In the genomic region with DNA sequence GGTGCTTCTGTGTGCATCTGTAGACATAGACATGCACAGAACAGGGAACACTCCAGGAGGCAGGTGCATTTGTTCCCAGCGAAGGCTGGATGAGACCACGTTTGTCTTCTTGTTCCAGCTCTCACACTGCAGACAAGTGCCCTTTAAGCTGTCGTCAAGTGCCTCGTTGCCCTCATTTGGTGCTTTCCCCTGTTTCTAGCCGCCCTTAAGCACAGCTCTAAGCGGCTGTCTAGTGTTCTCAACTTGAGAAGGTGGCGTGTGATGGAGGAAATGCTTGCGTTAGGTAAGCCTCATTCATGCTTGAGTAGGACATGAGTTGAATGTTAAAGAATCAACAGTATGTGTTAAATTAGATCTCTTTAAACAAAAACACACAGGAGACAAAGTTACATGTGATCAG, we compare ENCODE assay signal across 21 mouse cellular contexts. TPM values are rescaled to one million over a fixed set of nuclear protein-coding genes. Genes with fewer than 3 reads are reported as not detected.
A peak's percentile ranks its signal among the peaks of the same experiment; 100 is the strongest.
DNase-seq lines count a peak whose midpoint lies in the region; ATAC-seq and TF ChIP-seq lines count a peak whose summit lies in the region.
"Had no signal": no experiment of that assay in that cellular context is flagged by ENCODE, and none has a peak within 500 bp of the region (broad histone marks: within the 10 kb centered on the region; RNA-seq: fewer than 3 reads in every experiment).

No protein-coding gene starts in this region.

- TF ChIP-seq CTCF in brain, embryonic 14.5 days (IDR thresholded peaks at IDR 0.05; ENCODE audit: borderline replicate concordance, extremely low read depth, insufficient read depth, insufficient read length): no peak
- TF ChIP-seq CTCF in midbrain, postnatal 0 days (IDR thresholded peaks at IDR 0.05): no peak

- H3K27me3 ChIP-seq in lung, embryonic 16.5 days (ENCODE audit: control insufficient read depth, insufficient read depth, low read depth, low read length): peaks cover 23% of the 10 kb centered on the region
- no peaks in the 10 kb centered on the region for H3K27me3 ChIP-seq in midbrain, postnatal 0 days (ENCODE audit: insufficient read depth, low read length)
- H3K27me3 ChIP-seq: forebrain, embryonic 13.5 days; hindbrain, embryonic 15.5 days had no signal

- H3K4me1 ChIP-seq in lung, embryonic 16.5 days (replicated peaks; ENCODE audit: control insufficient read depth, insufficient read depth, low read length): no peaks in the 10 kb centered on the region
- no peaks in the 10 kb centered on the region for H3K4me1 ChIP-seq in midbrain, postnatal 0 days (ENCODE audit: insufficient read depth, low read length)
- H3K4me1 ChIP-seq: hindbrain, embryonic 10.5 days had no signal

- no peak overlapping the region for H3K27ac ChIP-seq in lung, embryonic 16.5 days (ENCODE audit: low read length)
- H3K27ac ChIP-seq in midbrain, postnatal 0 days (ENCODE audit: low read depth, low read length): no peak overlapping the region
- H3K27ac ChIP-seq: embryonic facial prominence, embryonic 10.5 days; forebrain, embryonic 13.5 days; gastrocnemius, adult 2 months; hindbrain, embryonic 10.5 days; hindbrain, embryonic 15.5 days had no signal

- no peak for TF ChIP-seq POLR2A in brain, embryonic 14.5 days (IDR thresholded peaks at IDR 0.05; ENCODE audit: borderline replicate concordance, extremely low read depth, insufficient read depth, insufficient read length, poor library complexity, severe bottlenecking)

- WGBS in lung, embryonic 16.5 days: 48% methylated on average over 8 of the region's 8 CpGs
- WGBS in midbrain, postnatal 0 days: 69% methylated on average over 8 of the region's 8 CpGs

- no peak overlapping the region for H3K4me2 ChIP-seq in lung, embryonic 16.5 days (ENCODE audit: low read depth, low read length)
- no peak overlapping the region for H3K4me2 ChIP-seq in midbrain, postnatal 0 days (ENCODE audit: low read depth, low read length, poor library complexity, severe bottlenecking)
- H3K4me2 ChIP-seq: forebrain, embryonic 13.5 days; heart, embryonic 12.5 days; hindbrain, embryonic 15.5 days had no signal

- no peak overlapping the region for H3K9ac ChIP-seq in lung, embryonic 16.5 days (ENCODE audit: low read length)
- no peak overlapping the region for H3K9ac ChIP-seq in midbrain, postnatal 0 days (replicated peaks; ENCODE audit: low read length, poor library complexity, severe bottlenecking)
- H3K9ac ChIP-seq: forebrain, embryonic 13.5 days; forebrain, postnatal 0 days; heart, embryonic 12.5 days; hindbrain, embryonic 15.5 days had no signal

- H3K9me3 ChIP-seq in lung, embryonic 16.5 days (ENCODE audit: control insufficient read depth, low read length): no peaks in the 10 kb centered on the region
- no peaks in the 10 kb centered on the region for H3K9me3 ChIP-seq in midbrain, postnatal 0 days (ENCODE audit: low read length)
- H3K9me3 ChIP-seq: embryonic facial prominence, embryonic 10.5 days; forebrain, embryonic 13.5 days; heart, embryonic 12.5 days; hindbrain, embryonic 10.5 days; hindbrain, embryonic 15.5 days had no signal

- ATAC-seq in lung, embryonic 16.5 days (ENCODE audit: low read depth): peak; percentile 78
- no peak for ATAC-seq in midbrain, postnatal 0 days (ENCODE audit: low FRiP score)
- ATAC-seq: forebrain, embryonic 13.5 days; forebrain, postnatal 0 days; intestine, embryonic 16.5 days had no signal

- no peaks in the 10 kb centered on the region for H3K36me3 ChIP-seq in lung, embryonic 16.5 days (ENCODE audit: control insufficient read depth, insufficient read depth, low read length)
- no peaks in the 10 kb centered on the region for H3K36me3 ChIP-seq in midbrain, postnatal 0 days (ENCODE audit: insufficient read depth, low read length)
- H3K36me3 ChIP-seq: embryonic facial prominence, embryonic 10.5 days; heart, embryonic 12.5 days; hindbrain, embryonic 10.5 days; hindbrain, embryonic 15.5 days had no signal

- no peak overlapping the region for H3K4me3 ChIP-seq in lung, embryonic 16.5 days (ENCODE audit: low read length)
- no peak overlapping the region for H3K4me3 ChIP-seq in midbrain, postnatal 0 days (ENCODE audit: low read depth, low read length)
- H3K4me3 ChIP-seq: embryonic facial prominence, embryonic 10.5 days; forebrain, embryonic 13.5 days; gastrocnemius, adult 2 months; heart, embryonic 12.5 days; hindbrain, embryonic 10.5 days; hindbrain, embryonic 15.5 days had no signal

- DNase-seq in brain, embryonic 14.5 days (ENCODE audit: low read depth): peak; percentile 42
- peak; percentile 65 to 76 for DNase-seq in lung, adult 18-20 months
- peak; percentile 67 for DNase-seq in lung, postnatal 25 days (ENCODE audit: low spot score)
- no peak for DNase-seq in cerebellum, postnatal 14 days
- no peak for DNase-seq in frontal cortex, postnatal 25 days (ENCODE audit: low spot score in 2 of 2)
- no peak for DNase-seq in midbrain, postnatal 0 days (ENCODE audit: low spot score)
- DNase-seq: adrenal gland, postnatal 10 days; cerebellum, adult 11-12 months; cerebellum, adult 9-10 months; forebrain, postnatal 0 days; gastrocnemius, adult 2 months; gastrocnemius, postnatal 36 days; heart, adult 18-20 months; heart, postnatal 14 days had no signal

RNA-seq across cellular contexts. Expression of a gene that starts 29.9 kb away (rescaled TPM):
- 6.0 and 7.7 TPM in 2 replicates for polyA plus RNA-seq in brain, embryonic 14.5 days (2012; rRNA removed)
- polyA plus RNA-seq in lung, embryonic 16.5 days (2015; fragmentation: Nextera tagmentation; extraction: Ambion mirVana): 5.5 and 6.1 TPM in 2 replicates
- 33.6 and 36.9 TPM in 2 replicates for total RNA-seq in midbrain, postnatal 0 days (2014; rRNA removed)
- polyA plus RNA-seq in midbrain, postnatal 0 days (2015; fragmentation: Nextera tagmentation; extraction: Ambion mirVana): 18.7 and 23.4 TPM in 2 replicates

Comparison
In these comparisons a context has a peak if more than half of its experiments do, and no peak if none do; other contexts are left out.
1. DNase-seq: peak in brain, embryonic 14.5 days (single experiment), lung, adult 18-20 months (2 of 2) and lung, postnatal 25 days (single experiment); none in cerebellum, postnatal 14 days (0 of 2), frontal cortex, postnatal 25 days (0 of 2) and midbrain, postnatal 0 days (single experiment).